Mouse (Mus musculus): Measurements from ENCODE around the gene Nrg4. TPM values are rescaled to one million over a fixed set of nuclear protein-coding genes. Genes with fewer than 3 reads are reported as not detected.
A peak's percentile ranks its signal among the peaks of the same experiment; 100 is the strongest.
"Not testable (repeated sequence)": the region's sequence is repeated elsewhere in the genome, so short reads cannot be mapped to it uniquely, and the experiment has no call there.

The Nrg4 gene
- total and polyA plus RNA-seq, 3 experiments, result 0.81 to 1.7 (median 1.2) TPM

- H3K4me3 ChIP-seq (replicated peaks in 1 of 3; ENCODE audit: low read depth in 2 of 3, low read length in 2 of 3, poor library complexity in 1 of 3); H3K27ac ChIP-seq (ENCODE audit: insufficient read depth, low read depth); H3K79me2 ChIP-seq (replicated peaks; ENCODE audit: control insufficient read depth, extremely low read depth, insufficient read depth, poor library complexity, severe bottlenecking); H3K4me2 ChIP-seq (ENCODE audit: insufficient read depth, low read depth, poor library complexity, severe bottlenecking); H3K9me3 ChIP-seq (replicated peaks; ENCODE audit: low read length); H3K36me3 ChIP-seq (replicated peaks in 1 of 2; ENCODE audit: control insufficient read depth in 1 of 2, insufficient read depth in 1 of 2, low read length in 1 of 2); dilution Hi-C loops (cut with MboI; ENCODE audit: extremely low pct_ligation_motif_present, extremely low pct_unique_long_range_greater_than_20kb, low sequenced_read_pairs); in situ Hi-C loops (cut with MboI; ENCODE audit: low pct_ligation_motif_present, low pct_unique_long_range_greater_than_20kb, low sequenced_read_pairs); H3K27me3 ChIP-seq (replicated peaks); H3K9ac ChIP-seq (ENCODE audit: insufficient read depth, low read depth): not testable (repeated sequence)
- DNase-seq (ENCODE audit: extremely low read depth), result peak; percentile 40
- TF ChIP-seq RAD21 (IDR thresholded peaks at IDR 0.05; ENCODE audit: low read depth, low read length) (peak; percentile 61), SMC3 (IDR thresholded peaks at IDR 0.05; ENCODE audit: low read depth, low read length) (peak; percentile 57), CTCF (conservative IDR thresholded peaks at IDR 0.05 in 1 of 2, IDR thresholded peaks at IDR 0.05 in 1 of 2; ENCODE audit: low read depth in 2 of 2, low read length in 2 of 2) (peak in 1 of 2 experiments; percentile 63; a peak in 2 of 4 replicates)
- peaks cover 3 to 13% of the 10 kb centered on the region in 2 experiments; a peak in 3 of 4 replicates for H3K4me1 ChIP-seq (ENCODE audit: control insufficient read depth in 1 of 2, insufficient read depth in 2 of 2)
Measured at GRCm38 (mm10) chr9:55252097-55252496, 74.5 kb downstream of the Nrg4 start.

- DNase-seq (ENCODE audit: extremely low read depth), result no peak
- no peak for TF ChIP-seq CHD1 (IDR thresholded peaks at IDR 0.05; ENCODE audit: low read depth, low read length)
- TF ChIP-seq KAT2A (IDR thresholded peaks at IDR 0.05; ENCODE audit: insufficient replicate concordance, low read length), result no peak
- no peak for TF ChIP-seq POLR2AphosphoS2 (IDR thresholded peaks at IDR 0.05; ENCODE audit: low read depth, low read length)
- no peak for TF ChIP-seq NRF1 (IDR thresholded peaks at IDR 0.05; ENCODE audit: low read depth, low read length)
- no peak for TF ChIP-seq CTCF (conservative IDR thresholded peaks at IDR 0.05 in 1 of 2, IDR thresholded peaks at IDR 0.05 in 1 of 2; ENCODE audit: low read depth in 2 of 2, low read length in 2 of 2)
- no peak for TF ChIP-seq MAX (IDR thresholded peaks at IDR 0.05; ENCODE audit: low read length)
- no peak for TF ChIP-seq E2F4 (IDR thresholded peaks at IDR 0.05; ENCODE audit: insufficient replicate concordance, low read depth, low read length)
- TF ChIP-seq TCF12 (IDR thresholded peaks at IDR 0.05; ENCODE audit: low read depth, low read length), result no peak
- no peak for TF ChIP-seq RCOR1 (conservative IDR thresholded peaks at IDR 0.05; ENCODE audit: low read depth, low read length)
- no peak for TF ChIP-seq ZC3H11A (IDR thresholded peaks at IDR 0.05; ENCODE audit: low read depth, low read length)
- no peak for TF ChIP-seq GABPA (IDR thresholded peaks at IDR 0.05; ENCODE audit: insufficient replicate concordance, low read depth, low read length)
Measured at GRCm38 (mm10) chr9:55250595-55251247, 75.9 kb downstream of the Nrg4 start.

More at GRCm38 (mm10) chr9:55250595-55251247, 75.9 kb downstream of the Nrg4 start:
- Histone ChIP-seq H3K9ac (ENCODE audit: insufficient read depth, low read depth) (no peak overlapping the region), H3K4me2 (ENCODE audit: insufficient read depth, low read depth, poor library complexity, severe bottlenecking) (no peak overlapping the region), H3K36me3 (replicated peaks in 1 of 2; ENCODE audit: control insufficient read depth in 1 of 2, insufficient read depth in 1 of 2, low read length in 1 of 2) (no peaks in the 10 kb centered on the region), H3K27me3 (replicated peaks) (peaks cover 2% of the 10 kb centered on the region), H3K4me3 (replicated peaks in 1 of 3; ENCODE audit: low read depth in 2 of 3, low read length in 2 of 3, poor library complexity in 1 of 3) (no peak overlapping the region), H3K27ac (ENCODE audit: insufficient read depth, low read depth) (no peak overlapping the region), H3K9me3 (replicated peaks; ENCODE audit: low read length) (no peaks in the 10 kb centered on the region), H3K79me2 (replicated peaks; ENCODE audit: control insufficient read depth, extremely low read depth, insufficient read depth, poor library complexity, severe bottlenecking) (no peaks in the 10 kb centered on the region), H3K4me1 (ENCODE audit: control insufficient read depth in 1 of 2, insufficient read depth in 2 of 2) (peaks cover 3 to 13% of the 10 kb centered on the region in 2 experiments; a peak in 3 of 4 replicates)
- dilution Hi-C loops (cut with MboI; ENCODE audit: extremely low pct_ligation_motif_present, extremely low pct_unique_long_range_greater_than_20kb, low sequenced_read_pairs) (no loop called here), in situ Hi-C loops (cut with MboI; ENCODE audit: low pct_ligation_motif_present, low pct_unique_long_range_greater_than_20kb, low sequenced_read_pairs) (no loop called here)
